Mouse (Mus musculus) forebrain, embryonic 15.5 days (tissue): Measurements from ENCODE around the gene Uchl5. TPM values are rescaled to one million over a fixed set of nuclear protein-coding genes. Genes with fewer than 3 reads are reported as not detected.
A peak's percentile ranks its signal among the peaks of the same experiment; 100 is the strongest.

ENCODE experiments used
- ATAC-seq: fragments of 200-750 bp; cut with Nextera tagmentation; replicated peaks from 2 replicates; pipeline ENCODE4 v1.8.0; 2017; ENCODE audit warnings: mild to moderate bottlenecking, moderate TSS enrichment, moderate library complexity
- H3K27ac ChIP-seq: fragments of 300-500 bp; sonication (generic); replicated peaks from 2 replicates; pipeline ENCODE4 v1.5.1; 2015; ENCODE audit warnings: mild to moderate bottlenecking, inconsistent platforms
- H3K27me3 ChIP-seq: fragments of 300-500 bp; sonication (generic); 2 replicates; pipeline ENCODE4 v1.6.1; 2015; ENCODE audit warnings: inconsistent platforms
- H3K36me3 ChIP-seq: fragments of 300-500 bp; sonication (generic); 2 replicates; pipeline ENCODE4 v1.6.1; 2015; ENCODE audit warnings: mild to moderate bottlenecking, inconsistent platforms
- H3K4me1 ChIP-seq: fragments of 300-500 bp; sonication (generic); 2 replicates; pipeline ENCODE4 v1.6.1; 2015; ENCODE audit warnings: inconsistent platforms
- H3K4me2 ChIP-seq: fragments of 300-500 bp; sonication (generic); replicated peaks from 2 replicates; pipeline ENCODE4 v1.6.1; 2015; ENCODE audit warnings: mild to moderate bottlenecking, inconsistent platforms
- H3K4me3 ChIP-seq: fragments of 300-500 bp; sonication (generic); 2 replicates; pipeline ENCODE4 v1.5.1; 2015; ENCODE audit warnings: mild to moderate bottlenecking, inconsistent platforms
- H3K9ac ChIP-seq: fragments of 300-500 bp; sonication (generic); replicated peaks from 2 replicates; pipeline ENCODE4 v1.6.1; 2015; ENCODE audit warnings: mild to moderate bottlenecking, inconsistent platforms
- H3K9me3 ChIP-seq: fragments of 300-500 bp; sonication (generic); 2 replicates; pipeline ENCODE4 v1.6.1; 2016; ENCODE audit warnings: inconsistent platforms
- WGBS: fragments of 180-500 bp; shearing (Covaris S2); methylation state at CpG from one replicate; pipeline ENCODE4 v1.1.7; 2015; ENCODE audit warnings: mixed read lengths; 5-methylcytosine and 5-hydroxymethylcytosine counted together
- polyA plus RNA-seq: library from polyadenylated mRNA; unstranded; fragments of >200 nt; fragmentation: Nextera tagmentation; extraction: Ambion mirVana; gene quantifications from 2 replicates; pipeline ENCODE4 v1.2.1, GENCODE M21; 2015

The Uchl5 gene
- polyA plus RNA-seq, 1 experiment from 2014 or later, result 63.5 TPM

DNA sequence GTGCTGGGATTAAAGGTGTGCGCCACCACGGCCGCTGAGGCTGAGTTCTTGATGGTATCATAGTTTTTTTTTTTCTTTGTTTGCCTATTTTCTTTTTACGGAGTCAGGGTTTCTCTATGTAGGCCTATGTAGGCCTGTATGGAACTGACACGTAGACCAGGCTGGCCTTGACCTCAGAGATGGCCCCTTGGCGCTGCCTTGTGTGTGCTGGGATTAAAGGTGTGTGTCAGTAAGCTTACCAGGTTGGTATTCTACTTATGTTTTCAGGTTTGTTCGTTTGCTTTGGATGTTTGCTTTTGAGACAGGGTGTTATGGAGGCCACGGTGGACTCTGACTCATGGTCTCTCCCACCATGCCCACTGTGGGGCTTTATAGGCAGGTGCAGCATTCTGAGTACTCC is 14.9 kb upstream of the Uchl5 start:
- no peaks in the 10 kb centered on the region for H3K27me3 ChIP-seq
- WGBS, result 94% methylated on average over 8 of the region's 8 CpGs
- H3K9me3 ChIP-seq, result no peaks in the 10 kb centered on the region
- no peak overlapping the region for H3K4me2 ChIP-seq
- H3K27ac ChIP-seq, result no peak overlapping the region
- no peak overlapping the region for H3K9ac ChIP-seq
- no peak overlapping the region for H3K4me3 ChIP-seq
- ATAC-seq, result no peak
- no peaks in the 10 kb centered on the region for H3K4me1 ChIP-seq
- H3K36me3 ChIP-seq, result peaks cover 73% of the 10 kb centered on the region

- Histone ChIP-seq H3K27ac (no peak overlapping the region), H3K27me3 (no peaks in the 10 kb centered on the region), H3K9ac (no peak overlapping the region), H3K36me3 (peaks cover 64% of the 10 kb centered on the region), H3K4me2 (no peak overlapping the region), H3K9me3 (no peaks in the 10 kb centered on the region), H3K4me3 (no peak overlapping the region), H3K4me1 (no peaks in the 10 kb centered on the region)
- WGBS, result 75% methylated on average over 1 of the region's 1 CpGs
- no peak for ATAC-seq
Observed at GRCm38 (mm10) chr1:143764443-143764842, 12.6 kb upstream of the Uchl5 start.

DNA sequence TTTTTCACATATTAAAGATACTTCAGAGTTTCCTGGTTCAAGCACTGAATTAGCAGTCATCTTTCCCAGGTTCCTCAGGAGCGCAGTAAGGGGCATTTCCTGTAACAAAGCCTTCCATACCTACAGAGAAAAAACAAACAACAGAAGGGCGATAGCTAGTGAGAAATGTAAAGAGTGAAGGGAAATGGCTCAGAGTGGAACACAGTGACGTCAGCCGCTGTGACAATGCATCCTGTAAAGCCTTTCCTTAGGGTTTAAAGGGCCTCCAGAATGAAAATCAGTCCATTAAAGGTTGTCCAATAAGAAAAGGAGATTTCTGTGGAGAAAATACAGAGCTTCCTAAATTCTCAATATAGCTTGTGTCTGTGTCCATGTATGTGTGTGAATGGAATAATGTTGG is 11.3 kb upstream of the Uchl5 start:
- no peak for ATAC-seq
- H3K4me1 ChIP-seq, result 0 out of 2 replicates have a peak, but pooled peaks cover 2% of the 10 kb centered on the region
- H3K4me3 ChIP-seq, result no peak overlapping the region
- 88% methylated on average over 4 of the region's 4 CpGs for WGBS
- no peaks in the 10 kb centered on the region for H3K27me3 ChIP-seq
- no peak overlapping the region for H3K9ac ChIP-seq
- peaks cover 61% of the 10 kb centered on the region for H3K36me3 ChIP-seq
- H3K27ac ChIP-seq, result no peak overlapping the region
- H3K9me3 ChIP-seq, result no peaks in the 10 kb centered on the region
- no peak overlapping the region for H3K4me2 ChIP-seq

DNA sequence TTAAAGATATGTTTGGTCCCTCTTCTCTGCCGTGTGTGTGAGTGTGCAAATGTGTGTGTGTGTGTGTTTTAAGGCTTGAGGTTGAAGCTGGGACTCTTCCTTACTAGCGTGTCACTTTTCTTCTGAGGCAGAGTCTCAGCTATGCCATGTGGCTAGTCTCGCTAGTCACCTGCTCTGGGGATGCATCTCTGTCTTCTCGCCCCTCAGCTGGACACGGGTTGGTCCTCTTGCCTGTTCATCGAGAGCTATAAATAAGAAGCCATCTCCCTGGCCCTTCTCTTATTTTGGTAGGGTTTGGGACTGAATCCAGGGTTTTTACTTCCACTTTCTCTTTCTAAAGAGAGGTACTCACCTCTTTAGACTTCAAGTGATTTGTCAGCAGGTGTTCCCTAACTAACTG is 10.8 kb upstream of the Uchl5 start:
- Histone ChIP-seq H3K9me3 (no peaks in the 10 kb centered on the region), H3K4me2 (no peak overlapping the region), H3K9ac (no peak overlapping the region), H3K27ac (no peak overlapping the region), H3K4me3 (no peak overlapping the region), H3K27me3 (no peaks in the 10 kb centered on the region), H3K36me3 (peaks cover 57% of the 10 kb centered on the region), H3K4me1 (0 out of 2 replicates have a peak, but pooled peaks cover 2% of the 10 kb centered on the region)
- WGBS, result 93% methylated on average over 6 of the region's 6 CpGs
- no peak for ATAC-seq

DNA sequence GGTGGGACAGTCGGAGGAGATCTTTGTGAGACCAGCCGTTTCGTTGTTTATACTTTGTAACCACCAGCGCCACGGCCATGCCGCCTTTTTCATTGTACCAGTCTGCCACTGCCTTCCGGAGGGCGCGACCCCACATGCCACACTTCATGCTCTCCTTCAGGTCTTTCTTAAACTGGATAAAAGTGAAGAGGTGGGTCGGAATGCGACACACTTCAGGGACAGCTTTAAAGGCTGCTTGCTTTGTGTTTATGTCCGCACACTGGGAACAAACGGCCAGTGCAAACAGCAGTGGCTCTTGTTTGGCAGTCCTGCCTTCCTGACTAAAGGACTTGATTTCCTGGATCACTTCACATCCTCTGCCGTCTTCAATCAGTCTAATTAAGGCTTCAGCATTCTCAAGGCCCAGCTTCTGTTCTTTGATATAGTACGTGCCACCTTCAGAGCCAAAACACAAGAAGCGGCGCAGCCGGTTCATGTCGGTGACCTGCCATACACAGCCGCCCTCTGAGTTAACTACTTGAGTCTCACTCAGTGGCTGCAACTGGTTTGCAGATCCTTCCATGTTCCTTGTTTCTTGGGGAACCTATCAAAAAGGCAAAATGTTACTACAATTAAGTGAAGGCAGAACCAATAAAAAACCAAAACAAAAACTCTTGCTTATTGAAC is 6.5 kb upstream of the Uchl5 start:
- peaks cover 26% of the 10 kb centered on the region for H3K4me1 ChIP-seq
- peaks cover 34% of the 10 kb centered on the region for H3K36me3 ChIP-seq
- ATAC-seq, result 0 out of 2 replicates have a peak, but pooled peaks have one; percentile 19
- WGBS, result 48% methylated on average over 20 of the region's 20 CpGs
- no peak overlapping the region for H3K27ac ChIP-seq
- H3K4me3 ChIP-seq, result no peak overlapping the region
- H3K27me3 ChIP-seq, result no peaks in the 10 kb centered on the region
- no peak overlapping the region for H3K4me2 ChIP-seq
- H3K9ac ChIP-seq, result no peak overlapping the region
- no peaks in the 10 kb centered on the region for H3K9me3 ChIP-seq

DNA sequence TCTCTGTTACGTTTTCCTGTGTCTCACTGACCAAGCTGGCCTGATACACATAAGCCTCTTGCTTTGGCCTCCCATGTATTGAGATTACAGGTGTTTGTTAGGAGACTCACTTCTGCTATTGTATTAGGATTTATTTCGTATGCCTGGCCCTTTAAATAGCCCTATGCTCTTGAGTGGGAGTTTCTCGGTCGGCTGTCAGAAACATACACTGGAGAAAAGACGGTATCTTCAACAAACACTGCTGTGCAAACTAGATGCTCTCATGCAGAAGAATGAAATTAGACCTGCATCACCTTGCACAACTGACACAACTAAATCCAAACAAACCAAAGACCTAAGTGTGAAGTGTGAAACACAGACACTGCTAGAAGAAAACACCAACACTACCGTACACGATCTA is 4.0 kb upstream of the Uchl5 start:
- H3K9me3 ChIP-seq, result no peaks in the 10 kb centered on the region
- H3K27ac ChIP-seq, result no peak overlapping the region
- no peak for ATAC-seq
- no peak overlapping the region for H3K9ac ChIP-seq
- H3K4me1 ChIP-seq, result peaks cover 36% of the 10 kb centered on the region
- H3K4me2 ChIP-seq, result no peak overlapping the region
- H3K36me3 ChIP-seq, result peaks cover 17% of the 10 kb centered on the region
- H3K27me3 ChIP-seq, result no peaks in the 10 kb centered on the region
- 55% methylated on average over 7 of the region's 7 CpGs for WGBS
- H3K4me3 ChIP-seq, result no peak overlapping the region

DNA sequence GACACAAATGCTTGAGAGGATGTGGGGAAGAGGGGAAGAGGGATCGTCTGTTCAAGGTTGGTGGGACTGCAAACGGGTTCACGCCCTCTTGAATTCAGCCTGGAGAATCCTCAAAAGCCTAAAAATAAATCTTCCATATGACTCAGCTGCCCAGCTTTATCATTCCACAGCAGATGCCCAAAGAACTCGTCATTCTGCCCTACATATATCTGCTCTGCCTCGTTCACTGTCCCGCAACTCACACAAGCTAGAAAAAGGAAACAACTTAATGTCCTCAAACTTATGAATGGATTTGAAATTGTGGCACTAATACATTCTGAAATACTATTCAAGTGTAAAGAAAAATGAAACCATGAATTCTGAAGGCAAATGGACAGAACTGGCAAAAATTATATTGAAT is 3.2 kb upstream of the Uchl5 start:
- H3K9me3 ChIP-seq, result no peaks in the 10 kb centered on the region
- peaks cover 44% of the 10 kb centered on the region for H3K4me1 ChIP-seq
- no peak overlapping the region for H3K9ac ChIP-seq
- no peak overlapping the region for H3K27ac ChIP-seq
- no peak for ATAC-seq
- 82% methylated on average over 6 of the region's 6 CpGs for WGBS
- H3K27me3 ChIP-seq, result no peaks in the 10 kb centered on the region
- H3K4me2 ChIP-seq, result no peak overlapping the region
- peaks cover 13% of the 10 kb centered on the region for H3K36me3 ChIP-seq
- no peak overlapping the region for H3K4me3 ChIP-seq

DNA sequence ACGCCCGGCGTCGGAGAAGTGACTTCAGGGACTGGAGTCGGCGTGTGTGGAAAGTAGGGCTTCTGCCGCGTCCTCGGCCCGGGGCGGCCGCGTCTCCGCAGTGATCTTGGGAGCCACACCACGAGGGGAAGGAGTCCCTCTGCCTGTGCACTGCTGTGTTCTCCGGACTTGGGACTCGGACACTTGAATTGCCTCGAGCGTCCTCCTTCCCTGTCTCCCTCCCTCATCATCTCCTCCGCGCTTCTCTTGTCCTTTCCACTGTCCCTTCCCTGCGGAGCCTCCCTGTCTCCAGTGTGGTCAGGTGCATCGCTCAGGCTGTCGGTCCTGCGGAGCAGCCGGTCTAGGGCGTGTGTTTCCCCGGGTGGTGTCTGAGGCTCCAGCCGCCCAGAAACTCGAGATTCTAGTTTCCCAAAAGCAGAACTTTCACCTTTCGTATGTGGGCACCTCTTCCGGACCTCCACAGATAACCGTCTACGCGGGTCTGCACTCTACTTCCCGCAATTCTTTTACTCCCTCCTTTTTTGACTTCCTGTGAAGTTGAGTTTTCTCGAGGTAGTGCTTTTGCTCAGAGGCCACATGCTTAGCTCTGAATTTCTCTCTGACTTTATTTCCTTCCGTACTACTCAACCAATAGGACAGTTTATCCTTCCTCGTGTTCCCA is 616 bp downstream of the Uchl5 start:
- Histone ChIP-seq H3K9me3 (no peaks in the 10 kb centered on the region), H3K4me1 (peaks cover 46% of the 10 kb centered on the region), H3K27ac (peak overlapping the region; percentile 81), H3K27me3 (no peaks in the 10 kb centered on the region), H3K9ac (peak overlapping the region; percentile 75), H3K4me2 (peak overlapping the region; percentile 74), H3K4me3 (peak overlapping the region; percentile 96), H3K36me3 (no peaks in the 10 kb centered on the region; the same call in 1 of the 2 replicates)
- peak; percentile 59 for ATAC-seq
- WGBS, result under 1% methylated on average over 39 of the region's 39 CpGs

DNA sequence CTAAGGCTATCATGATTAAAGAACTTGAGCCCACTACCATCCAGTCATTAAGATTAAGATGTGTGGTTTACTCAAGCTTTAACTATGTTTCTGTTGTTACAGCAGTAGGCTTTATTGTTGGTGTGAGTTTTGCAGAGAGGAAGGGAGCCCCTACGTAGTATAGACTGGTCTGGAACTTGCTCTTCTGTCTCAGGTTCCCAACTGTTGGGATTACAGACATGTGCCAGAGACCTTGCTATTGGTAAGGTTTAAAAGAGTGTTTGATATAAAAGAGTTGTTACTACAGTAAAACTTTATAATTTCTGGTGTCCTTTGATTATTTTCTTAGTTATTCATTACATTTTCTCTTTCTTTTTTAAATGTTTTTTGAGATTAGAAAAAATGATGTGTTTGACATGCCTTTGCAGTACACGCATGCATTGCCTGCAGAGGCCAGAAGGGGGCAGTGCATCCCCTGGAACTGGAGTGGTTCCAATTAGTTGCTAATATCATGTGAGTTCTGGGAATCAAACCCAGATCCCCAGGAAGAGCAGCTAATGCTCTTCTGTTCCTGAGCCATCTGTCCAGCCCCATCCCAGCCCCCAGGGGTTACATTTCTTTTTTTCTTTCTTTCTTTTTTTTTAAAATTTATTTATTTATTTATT is 11.6 kb downstream of the Uchl5 start:
- Histone ChIP-seq H3K4me1 (no peaks in the 10 kb centered on the region), H3K4me3 (no peak overlapping the region), H3K27me3 (no peaks in the 10 kb centered on the region), H3K4me2 (no peak overlapping the region), H3K9me3 (no peaks in the 10 kb centered on the region), H3K36me3 (no peaks in the 10 kb centered on the region), H3K9ac (no peak overlapping the region), H3K27ac (no peak overlapping the region)
- no peak for ATAC-seq
- WGBS, result 70% methylated on average over 2 of the region's 2 CpGs

DNA sequence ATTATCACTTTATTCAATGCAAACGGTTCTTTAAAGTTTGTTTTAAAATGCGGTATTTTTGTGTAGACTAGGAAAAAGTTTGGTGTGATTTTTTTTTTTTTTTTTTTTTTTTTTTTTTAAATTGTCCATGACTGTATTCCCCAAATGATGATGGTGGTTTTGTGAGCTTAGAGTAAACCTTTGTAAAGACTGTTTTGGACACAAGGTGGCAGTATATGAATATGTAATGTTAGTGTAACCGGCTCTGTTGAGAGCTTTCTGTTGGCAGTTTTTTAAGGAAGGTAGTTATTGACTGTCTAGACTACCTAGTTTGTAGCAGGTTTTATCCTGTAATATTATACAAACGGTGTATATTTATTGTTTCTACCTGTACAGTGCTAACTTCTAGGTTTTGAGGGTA is 26.5 kb downstream of the Uchl5 start:
- Histone ChIP-seq H3K27me3 (no peaks in the 10 kb centered on the region), H3K9me3 (no peaks in the 10 kb centered on the region), H3K4me1 (no peaks in the 10 kb centered on the region), H3K36me3 (peaks cover 12% of the 10 kb centered on the region; the same call in 1 of the 2 replicates), H3K9ac (no peak overlapping the region), H3K4me3 (no peak overlapping the region), H3K4me2 (no peak overlapping the region), H3K27ac (no peak overlapping the region)
- ATAC-seq, result peak; percentile 88
- 41% methylated on average over 4 of the region's 4 CpGs for WGBS

DNA sequence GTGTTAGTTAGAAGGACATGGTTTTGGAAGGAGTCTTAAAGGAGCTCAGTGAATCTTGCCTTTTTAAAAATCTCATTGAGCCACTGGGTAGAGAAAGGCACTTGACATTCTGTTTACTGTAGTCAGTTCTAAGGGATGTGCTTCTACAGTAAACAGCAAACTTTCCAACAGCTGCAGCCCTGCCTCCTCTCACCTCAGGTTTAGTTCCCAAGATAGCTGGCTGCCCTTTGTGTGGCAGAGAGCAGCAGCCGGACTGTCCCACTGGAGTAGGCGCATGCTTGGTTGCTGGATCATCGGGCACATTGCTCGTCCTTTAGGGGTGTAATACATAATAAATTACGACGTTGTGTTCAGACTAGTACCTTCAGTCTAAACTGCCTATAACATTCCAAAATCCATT is 32.0 kb downstream of the Uchl5 start:
- no peak overlapping the region for H3K4me2 ChIP-seq
- H3K36me3 ChIP-seq, result peaks cover 7% of the 10 kb centered on the region; the same call in 1 of the 2 replicates
- no peak overlapping the region for H3K4me3 ChIP-seq
- H3K4me1 ChIP-seq, result no peaks in the 10 kb centered on the region
- no peaks in the 10 kb centered on the region for H3K9me3 ChIP-seq
- no peak overlapping the region for H3K9ac ChIP-seq
- WGBS, result 92% methylated on average over 6 of the region's 6 CpGs
- H3K27me3 ChIP-seq, result no peaks in the 10 kb centered on the region
- H3K27ac ChIP-seq, result no peak overlapping the region
- ATAC-seq, result no peak

GRCm38 (mm10) chr1:143813676-143814360 is 36.7 kb downstream of the Uchl5 start:
- H3K4me1 ChIP-seq, result no peaks in the 10 kb centered on the region
- no peaks in the 10 kb centered on the region for H3K27me3 ChIP-seq
- H3K27ac ChIP-seq, result no peak overlapping the region
- WGBS, result 41% methylated on average over 7 of the region's 7 CpGs
- no peaks in the 10 kb centered on the region for H3K9me3 ChIP-seq
- no peak overlapping the region for H3K4me3 ChIP-seq
- no peak overlapping the region for H3K4me2 ChIP-seq
- H3K36me3 ChIP-seq, result no peaks in the 10 kb centered on the region
- no peak overlapping the region for H3K9ac ChIP-seq
- peak; percentile 93 for ATAC-seq
